Comparison of ENCODE assay signal across 8 mouse cellular contexts in the genomic region with DNA sequence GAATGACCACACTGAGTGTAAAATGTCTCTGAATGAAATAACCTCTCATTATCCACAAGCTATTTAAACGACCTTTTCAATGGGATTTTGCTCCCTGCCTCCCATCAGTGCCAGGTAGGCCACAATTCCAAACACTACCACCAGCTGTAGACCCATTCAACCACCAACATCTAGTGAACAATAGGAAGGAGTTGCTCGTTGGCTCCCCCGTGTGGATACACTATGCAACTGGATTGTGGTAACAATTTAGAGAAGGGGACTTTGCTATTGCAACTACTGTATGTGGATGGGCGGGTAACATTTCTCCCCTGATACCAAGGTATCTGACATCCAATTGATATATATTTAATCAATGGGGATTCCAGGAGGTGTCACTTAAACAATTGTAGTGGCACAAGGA. TPM values are rescaled to one million over a fixed set of nuclear protein-coding genes. Genes with fewer than 3 reads are reported as not detected.
DNase-seq lines count a peak whose midpoint lies in the region.

No protein-coding gene starts in this region.

- intact Hi-C loops in heart, postnatal 10 days (cut with DNase I), result loop anchor here (2.0 kb wide), 1 partner anchor 68 kb away; no protein-coding TSS in a partner anchor
- intact Hi-C loops in left cerebral cortex, postnatal 36 days (cut with DNase I), result loop anchor here (10.0 kb wide), 1 partner anchor 64 kb away; no protein-coding TSS in a partner anchor

- peak; percentile 60 to 69 for DNase-seq in left cerebral cortex, adult 18-20 months (ENCODE audit: low spot score in 2 of 2)
- DNase-seq in left cerebral cortex, adult 11 months (ENCODE audit: low spot score), result no peak
- peak; percentile 54 for DNase-seq in Muller cell, postnatal 12 days (ENCODE audit: inconsistent ontology term)
- peak; percentile 21 for DNase-seq in cerebellum, adult 8-10 months
- peak; percentile 44 to 74 for DNase-seq in heart, postnatal 10 days
- DNase-seq in left cerebral cortex, postnatal 36 days (ENCODE audit: low spot score in 2 of 2), result peak; percentile 34 to 40
- DNase-seq in retina, adult 2 months (ENCODE audit: low read depth, low spot score), result peak; percentile 15
- peak; percentile 73 to 78 for DNase-seq in thymus, postnatal 36 days

RNA-seq across cellular contexts. Expression of a gene that starts 31.2 kb away (rescaled TPM):
- total RNA-seq in left cerebral cortex, adult 18-20 months (2021), result not detected
- total RNA-seq in heart, postnatal 10 days (2021), result 10 to 100 TPM; 22.6 to 50.2 TPM
- total RNA-seq in left cerebral cortex, postnatal 36 days (2021), result under 1 TPM in 1 of 2 experiments, not detected in 1; 0.29 TPM

RNA-seq across cellular contexts. Expression of a gene that starts 47.4 kb away (rescaled TPM):
- total RNA-seq in left cerebral cortex, adult 18-20 months (2021), result 1 to 10 TPM; 2.4 to 2.8 TPM
- total RNA-seq in heart, postnatal 10 days (2021), result under 1 TPM in 1 of 2 experiments, not detected in 1; 0.29 TPM
- 1 to 10 TPM; 3.3 TPM for total RNA-seq in left cerebral cortex, postnatal 36 days (2021)

Comparison
In these comparisons a context has a peak if more than half of its experiments do, and no peak if none do; other contexts are left out.
1. RNA of a gene that starts 31.2 kb away (total RNA-seq): 22.6 to 50.2 TPM in heart, postnatal 10 days; 0.29 TPM in left cerebral cortex, postnatal 36 days and not detected in left cerebral cortex, adult 18-20 months; every median in the first group is over 10 times any median in the second.